Mouse (Mus musculus) adipose tissue, adult 10 weeks (tissue): ENCODE data around the gene 3110018I06Rik. TPM values are rescaled to one million over a fixed set of nuclear protein-coding genes. Genes with fewer than 3 reads are reported as not detected.

ENCODE experiments used
- polyA plus RNA-seq: library from polyadenylated mRNA; stranded (reverse); fragments of 350-450 nt; fragmentation: Illumina TruSeq; extraction: RNeasy Lipid Tissue Mini Kit (QIAGEN cat#74804); gene quantifications from one replicate; pipeline ENCODE4 v1.2.3, GENCODE M21; 2014; ENCODE audit warnings: low read depth, low replicate concordance

Gene 3110018I06Rik
- polyA plus RNA-seq = not detected

GRCm38 (mm10) chr12:107488371-107488770 is at the start of gene 3110018I06Rik:
Gene 3110018I06Rik (plus strand): TSS chr12:107488632.

